Mouse (Mus musculus) hematopoietic stem cell, adult 5-6 weeks (primary cell): ENCODE results near the gene Bcl2a1d. TPM values are rescaled to one million over a fixed set of nuclear protein-coding genes. Genes with fewer than 3 reads are reported as not detected.
"Not testable (repeated sequence)": the region's sequence is repeated elsewhere in the genome, so short reads cannot be mapped to it uniquely, and the experiment has no call there.

Experiments used
- ATAC-seq, 2 experiments: fragments of 125-278 bp in 1 of 2; replicated peaks in 1 of 2; 2 replicates each; pipeline ENCODE4 v1.8.0; 2016 to 2017; ENCODE audit warnings: inconsistent platforms in 2 of 2, mild to moderate bottlenecking in 2 of 2, moderate number of reproducible peaks in 2 of 2, low read depth in 1 of 2, moderate TSS enrichment in 1 of 2; ENCODE audit not compliant: low FRiP score in 2 of 2, poor library complexity in 2 of 2, severe bottlenecking in 2 of 2, insufficient read depth in 1 of 2, low TSS enrichment in 1 of 2
- total RNA-seq: library from RNA; stranded (forward); fragments of 172-1452, 232-1000 nt; gene quantifications from 2 replicates; pipeline ENCODE4 v1.2.3, GENCODE M21; 2017

Bcl2a1d gene
- total RNA-seq: 1.4 and 2.8 TPM in 2 replicates

DNA sequence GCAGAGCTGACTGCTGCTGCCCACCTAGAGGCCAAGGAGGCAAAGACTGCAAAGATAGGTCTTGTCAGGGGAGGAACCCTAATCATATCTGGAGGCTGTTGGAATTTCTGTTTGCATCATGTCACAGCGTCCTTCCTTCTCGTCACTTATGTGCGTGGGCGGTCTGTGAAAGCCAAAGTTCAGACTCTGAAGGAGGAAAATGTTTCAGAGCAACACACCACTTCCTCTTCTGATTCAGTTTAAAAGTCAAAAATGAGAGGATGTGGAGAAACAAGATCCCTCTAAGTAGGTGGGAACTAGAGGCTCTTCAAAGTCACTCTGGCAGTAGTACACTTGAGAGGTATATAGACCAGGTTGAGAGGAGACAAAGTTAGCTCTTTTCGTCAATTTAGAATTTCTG lies at the start of gene Bcl2a1d:
Gene Bcl2a1d (minus strand): TSS at position 187 of the 400 bp plus-strand sequence.
- ATAC-seq: peak; percentile 69 to 79

DNA sequence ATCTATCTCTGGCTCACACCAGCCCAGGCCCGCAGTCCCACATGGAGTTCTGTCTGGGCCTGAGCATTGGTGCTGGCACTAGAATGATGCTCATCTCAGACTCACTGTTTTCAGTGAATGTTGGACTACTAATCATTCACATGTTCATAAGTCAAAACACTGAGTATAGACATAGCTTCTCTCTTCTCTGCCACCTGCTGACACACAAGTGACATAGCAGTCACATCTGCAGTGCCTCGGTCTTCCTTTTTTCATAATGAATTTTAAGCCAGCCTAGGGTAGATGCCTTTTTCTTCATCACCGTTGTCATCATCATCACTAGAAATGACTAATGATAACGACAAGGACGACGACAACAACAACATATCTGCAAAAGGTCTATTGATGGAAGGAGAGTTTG lies 38.5 kb upstream of the Bcl2a1d start:
- not testable (repeated sequence) for ATAC-seq

DNA sequence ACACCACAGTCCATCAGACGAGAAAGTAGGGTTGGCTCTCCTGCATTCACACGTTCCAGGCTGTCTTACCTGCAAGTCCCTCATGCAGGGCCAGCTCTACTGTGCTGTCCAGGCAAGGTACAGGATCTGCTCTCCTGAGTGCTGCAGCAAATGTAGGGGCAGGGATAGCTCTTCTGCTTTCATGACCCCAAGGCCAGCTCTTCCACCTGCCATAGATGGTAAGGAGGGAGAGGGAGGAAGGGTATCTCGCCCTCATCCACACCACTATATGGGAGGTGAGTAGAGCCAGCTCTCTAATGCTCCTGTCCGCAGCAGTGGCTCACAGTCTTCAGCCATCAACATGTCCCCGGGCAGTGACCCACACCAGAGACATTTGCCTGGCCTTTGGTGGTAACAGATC lies 37.8 kb upstream of the Bcl2a1d start:
- not testable (repeated sequence) for ATAC-seq

DNA sequence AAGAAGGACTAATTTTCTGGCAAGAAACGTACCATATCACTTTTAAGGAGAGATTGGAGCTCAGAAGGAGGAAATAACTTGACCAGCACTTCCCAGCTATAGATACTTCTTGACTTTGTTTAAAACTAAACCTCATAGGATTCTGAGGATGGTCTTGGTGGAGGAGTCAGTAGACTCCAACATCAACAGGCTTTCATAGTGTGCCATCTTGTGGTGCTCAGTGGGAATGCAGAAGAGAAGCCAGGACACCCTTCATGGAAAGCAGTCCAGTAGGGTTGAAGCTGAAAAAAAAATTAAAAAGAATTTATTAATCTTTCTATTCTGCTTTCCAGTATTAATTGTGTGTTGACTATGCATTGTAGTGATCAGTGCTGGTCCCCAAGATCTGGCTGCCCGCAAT lies 15.0 kb upstream of the Bcl2a1d start:
- ATAC-seq: peak; percentile 85 to 87; a peak in 3 of 4 replicates

DNA sequence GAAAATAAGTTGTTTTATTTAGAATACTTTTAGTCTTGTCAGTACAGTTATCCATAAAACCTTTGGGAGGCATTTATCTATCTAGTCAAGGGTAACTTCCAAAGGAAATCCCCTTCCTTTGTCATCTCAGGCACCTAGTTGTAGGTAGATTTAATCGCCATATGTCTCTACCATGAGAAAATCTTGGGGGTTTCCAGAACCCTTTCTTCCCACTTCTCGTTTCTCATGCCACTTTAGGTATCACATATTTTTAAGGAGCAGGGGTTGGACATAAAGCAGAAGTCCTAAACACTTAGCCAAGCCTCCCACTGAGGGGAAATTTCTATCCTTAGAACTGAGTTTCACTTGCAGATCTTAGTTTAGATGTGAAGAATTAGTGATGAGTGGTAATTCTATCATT lies 14.3 kb upstream of the Bcl2a1d start:
- not testable (repeated sequence) for ATAC-seq

DNA sequence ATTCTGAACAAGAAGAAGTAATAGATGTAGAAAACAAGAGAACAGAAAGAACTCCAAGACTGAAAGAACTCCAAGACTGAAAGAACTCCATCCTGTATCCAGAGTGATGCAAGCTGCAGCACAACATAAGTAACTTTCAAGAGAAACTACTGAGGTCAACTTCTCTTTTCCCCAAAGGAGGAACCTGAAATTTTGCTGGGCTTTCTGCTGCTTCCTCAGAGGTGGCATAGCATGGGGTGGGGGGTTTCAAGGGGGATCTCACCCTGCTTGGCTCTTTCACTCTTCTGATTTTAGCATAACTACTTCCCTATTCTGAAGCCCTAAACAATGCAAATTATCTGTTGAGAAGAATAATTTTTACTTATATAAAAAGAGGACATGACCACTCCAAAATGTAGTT lies 3.6 kb upstream of the Bcl2a1d start:
- ATAC-seq: peak; percentile 74 to 79

DNA sequence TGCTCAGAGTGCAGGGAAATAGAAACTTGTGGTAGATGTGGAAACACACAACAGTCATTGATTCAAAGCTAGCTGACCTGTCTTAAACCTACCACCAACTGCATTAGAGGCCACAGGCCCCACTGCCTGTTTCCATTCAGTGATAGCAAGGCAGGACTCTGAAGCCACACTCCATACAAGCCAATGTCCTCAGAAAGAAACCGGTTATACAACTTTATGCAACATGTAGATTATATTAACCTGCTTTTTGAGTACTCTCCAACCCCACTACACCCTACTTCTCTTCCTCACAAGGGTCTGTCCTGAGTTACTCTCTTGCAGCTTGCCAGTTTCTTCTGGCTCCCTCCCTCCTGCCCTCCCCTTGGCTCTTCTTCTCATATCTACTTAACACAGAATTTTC lies 1.5 kb upstream of the Bcl2a1d start:
- ATAC-seq: not testable (repeated sequence)

DNA sequence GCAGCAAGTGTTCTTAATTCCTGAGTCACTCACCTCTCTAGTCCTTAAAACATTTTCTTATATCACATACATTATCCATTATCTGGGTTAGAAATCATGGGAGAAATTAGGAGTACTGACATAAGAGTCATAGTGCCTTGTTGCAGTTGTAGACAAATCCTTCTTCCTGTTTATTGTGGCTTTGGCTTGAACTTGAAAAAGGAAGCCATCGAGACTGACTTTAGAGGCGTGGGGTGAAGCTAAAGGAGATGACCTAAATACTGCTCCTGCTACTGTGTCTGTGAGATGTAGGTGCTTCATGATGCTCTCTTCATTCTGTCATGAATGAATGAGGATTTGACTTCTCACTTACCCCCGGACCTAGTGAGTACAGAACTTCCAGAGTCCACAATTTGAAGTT lies 620 bp upstream of the Bcl2a1d start:
- ATAC-seq: peak; percentile 17 to 59; a peak in 2 of 4 replicates

DNA sequence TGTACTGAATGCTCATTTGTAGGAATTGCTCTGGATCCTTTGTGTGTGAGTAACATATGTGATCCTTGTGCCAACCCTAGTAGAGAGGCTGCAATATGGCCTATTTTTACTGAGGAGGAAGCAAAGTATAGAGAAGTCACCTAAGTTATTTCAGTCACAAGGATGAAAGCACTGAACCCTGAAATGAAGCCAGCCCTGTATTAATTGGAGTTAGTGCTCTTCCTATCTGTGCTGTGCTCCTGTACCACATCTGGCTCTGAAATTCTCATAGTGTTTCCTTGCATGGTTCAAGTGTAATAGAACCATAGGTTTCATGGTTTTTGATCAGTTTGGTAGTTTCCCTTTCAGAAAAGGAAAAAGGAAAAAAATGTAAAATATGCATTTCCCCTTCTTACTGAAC lies 3.4 kb downstream of the Bcl2a1d start:
- ATAC-seq: not testable (repeated sequence)

DNA sequence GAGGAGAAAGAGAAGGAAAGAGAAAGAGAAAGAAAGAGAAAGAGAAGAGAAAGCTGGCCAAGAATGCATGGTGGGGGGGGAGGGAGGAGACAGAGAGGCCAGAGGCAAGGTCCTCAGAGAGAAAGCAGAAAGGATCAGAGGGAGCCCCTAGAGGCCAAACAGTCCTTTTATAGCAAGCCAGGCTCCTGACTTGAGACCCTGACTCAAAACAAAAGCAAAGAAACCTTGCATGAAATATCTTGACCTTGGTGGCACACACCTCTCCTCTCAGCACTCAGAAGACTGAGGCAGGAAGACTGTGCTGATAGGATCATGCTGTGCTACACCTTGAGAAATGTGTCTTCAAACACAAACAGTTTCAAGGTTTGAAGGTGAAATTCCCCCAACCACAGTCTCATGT lies 10.1 kb downstream of the Bcl2a1d start:
- not testable (repeated sequence) for ATAC-seq

DNA sequence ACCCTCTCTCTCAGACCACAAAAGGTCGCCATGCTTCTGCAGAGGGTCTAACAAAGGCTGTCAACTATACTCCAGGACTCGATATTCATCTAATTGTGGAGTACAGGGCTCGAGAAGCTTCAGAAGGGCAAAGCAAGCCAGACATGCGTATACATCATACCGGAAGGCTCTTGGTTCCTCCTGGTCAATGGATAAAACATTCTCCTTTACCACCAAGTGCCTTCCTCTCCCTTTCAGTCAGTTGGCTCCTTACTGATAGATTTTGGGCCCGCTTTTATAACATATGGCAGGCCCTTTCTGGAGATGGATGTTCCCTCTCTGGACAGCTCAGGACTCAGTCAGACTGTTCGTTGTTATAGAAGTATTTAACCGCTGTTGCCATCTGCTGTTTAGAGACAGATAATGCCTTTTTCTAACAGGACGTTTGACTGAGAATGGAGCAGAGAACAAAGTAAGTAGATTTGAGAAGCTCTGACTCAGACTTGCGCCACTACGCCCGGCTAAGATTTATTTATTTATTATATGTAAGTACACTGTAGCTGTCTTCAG lies 11.7 kb downstream of the Bcl2a1d start, which contains the start of gene Mthfsl:
Gene Mthfsl (minus strand): TSS at position 308 of the 549 bp plus-strand sequence.
- peak; percentile 54 to 56; a peak in 3 of 4 replicates for ATAC-seq

DNA sequence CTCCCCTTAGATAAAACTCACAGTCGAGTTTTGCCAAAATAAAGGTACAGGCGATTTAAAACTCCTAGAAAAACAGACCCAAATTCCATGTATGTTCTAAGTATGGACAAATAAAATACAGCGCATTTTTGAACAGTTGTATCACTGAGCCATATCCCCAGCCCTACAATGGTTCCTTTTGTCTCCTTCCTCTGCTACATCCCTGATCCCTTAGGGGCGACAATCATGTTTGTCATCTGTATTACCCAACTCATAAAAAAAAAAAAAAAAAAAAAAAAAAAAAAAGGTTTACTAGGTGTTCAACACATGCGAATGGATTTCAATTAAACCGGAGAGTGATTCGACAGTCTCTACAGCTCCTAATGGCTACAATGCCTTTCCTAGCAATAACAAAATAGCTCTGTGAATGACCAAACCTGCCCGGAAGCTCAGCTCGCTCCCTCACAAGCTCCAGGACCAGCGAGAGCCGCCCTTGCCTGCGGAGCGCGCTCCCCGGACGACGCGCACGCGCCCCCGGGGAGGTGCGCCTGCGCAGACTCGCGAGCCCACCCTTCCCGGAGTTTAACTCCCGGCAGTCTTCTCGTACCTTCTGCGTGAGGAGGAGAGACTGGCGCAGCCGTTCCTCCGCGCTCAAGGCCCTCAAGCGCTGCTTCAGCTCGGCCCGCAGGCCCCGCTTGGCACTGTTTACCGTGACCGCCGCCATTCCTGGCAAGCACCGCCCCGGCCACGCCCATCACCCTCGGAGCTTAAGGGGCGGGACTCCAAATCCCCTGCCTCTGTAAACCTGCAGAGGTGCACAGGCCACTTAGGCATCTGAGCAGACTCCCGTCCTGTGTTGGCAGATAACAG lies 12.4 kb downstream of the Bcl2a1d start:
- ATAC-seq: peak; percentile 92 to 94

DNA sequence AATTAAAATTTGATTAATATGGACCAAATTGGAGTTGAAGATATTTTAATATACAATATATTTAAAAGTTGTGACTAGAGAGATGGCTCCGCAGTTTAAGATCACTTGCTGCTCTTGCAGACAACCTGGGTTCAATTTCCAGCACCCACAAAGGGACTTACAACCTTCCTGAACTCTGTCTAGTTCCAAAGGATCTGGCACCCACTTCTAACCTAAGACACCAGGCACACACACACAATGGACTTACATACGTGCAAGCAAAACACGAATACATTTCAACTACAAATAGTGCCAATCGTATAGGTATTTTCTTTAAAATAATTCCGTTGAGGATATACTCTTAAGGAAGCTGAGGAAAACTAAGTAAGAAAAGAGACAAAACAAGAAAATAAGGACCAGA lies 13.1 kb downstream of the Bcl2a1d start:
- not testable (repeated sequence) for ATAC-seq

DNA sequence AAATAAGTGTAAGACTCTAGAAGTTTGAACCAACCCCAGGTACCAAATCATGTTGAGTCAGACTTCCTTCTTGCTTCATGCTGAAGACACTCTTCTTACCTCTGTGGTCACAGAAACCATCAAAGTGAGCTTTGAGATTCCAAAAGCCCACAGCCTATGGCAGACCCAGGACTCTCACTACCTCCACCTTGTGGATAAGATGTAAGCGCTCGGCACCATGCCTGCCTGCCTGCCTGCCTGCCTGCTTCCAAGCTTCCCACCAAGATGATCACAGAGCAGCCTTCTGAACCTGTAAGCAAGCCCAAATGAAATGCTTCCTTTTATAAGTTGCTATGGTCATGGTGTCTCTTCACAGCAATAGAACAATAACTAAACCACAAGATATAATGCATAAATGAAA lies 13.6 kb downstream of the Bcl2a1d start:
- ATAC-seq: peak; percentile 54 to 59

DNA sequence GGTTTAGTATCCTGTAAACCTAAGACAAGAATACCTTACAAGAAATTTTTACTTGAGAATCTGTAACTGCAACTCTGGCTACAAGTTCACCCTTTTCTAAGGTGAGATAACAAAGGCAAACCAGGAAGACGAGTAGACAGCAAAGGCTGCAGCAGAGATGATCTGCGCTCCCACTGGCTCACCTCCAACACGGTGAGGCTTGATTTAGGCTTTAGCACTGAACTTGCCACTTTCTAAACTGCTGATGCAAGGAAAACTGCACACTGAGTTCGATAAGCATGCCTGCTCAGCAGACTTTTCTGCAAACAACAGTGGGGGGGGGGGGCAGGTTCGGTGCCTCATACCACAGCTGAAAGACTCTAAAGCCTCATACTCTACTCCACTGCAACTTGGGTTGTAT lies 17.2 kb downstream of the Bcl2a1d start:
- ATAC-seq: not testable (repeated sequence)

DNA sequence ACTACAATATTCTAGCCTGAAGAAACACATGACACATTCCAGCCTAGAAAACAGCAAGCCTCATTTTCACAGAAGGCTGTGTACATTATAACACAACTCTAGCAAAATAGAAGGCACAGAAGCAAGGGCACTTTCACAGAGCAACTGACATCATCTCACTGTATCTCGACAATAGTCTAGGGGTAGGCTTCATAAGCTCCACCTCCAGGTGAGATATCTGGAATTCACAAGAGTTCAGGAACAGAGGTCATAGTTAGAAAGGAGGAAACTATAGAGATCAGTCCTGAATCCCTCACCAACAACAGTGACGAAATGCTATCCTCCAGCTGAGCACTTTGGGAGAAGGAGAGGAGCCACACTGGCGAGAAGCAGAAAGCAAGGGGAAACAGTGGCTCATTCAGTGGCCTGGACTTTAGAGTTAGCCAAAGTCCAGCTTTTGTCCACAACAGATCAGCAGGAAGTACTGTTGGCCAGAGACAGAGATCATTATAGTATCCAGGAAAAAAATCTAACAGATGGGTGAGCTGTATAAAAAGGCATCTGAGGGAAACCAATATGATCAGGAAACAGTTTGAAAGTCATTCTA lies 19.5 kb downstream of the Bcl2a1d start:
- not testable (repeated sequence) for ATAC-seq

DNA sequence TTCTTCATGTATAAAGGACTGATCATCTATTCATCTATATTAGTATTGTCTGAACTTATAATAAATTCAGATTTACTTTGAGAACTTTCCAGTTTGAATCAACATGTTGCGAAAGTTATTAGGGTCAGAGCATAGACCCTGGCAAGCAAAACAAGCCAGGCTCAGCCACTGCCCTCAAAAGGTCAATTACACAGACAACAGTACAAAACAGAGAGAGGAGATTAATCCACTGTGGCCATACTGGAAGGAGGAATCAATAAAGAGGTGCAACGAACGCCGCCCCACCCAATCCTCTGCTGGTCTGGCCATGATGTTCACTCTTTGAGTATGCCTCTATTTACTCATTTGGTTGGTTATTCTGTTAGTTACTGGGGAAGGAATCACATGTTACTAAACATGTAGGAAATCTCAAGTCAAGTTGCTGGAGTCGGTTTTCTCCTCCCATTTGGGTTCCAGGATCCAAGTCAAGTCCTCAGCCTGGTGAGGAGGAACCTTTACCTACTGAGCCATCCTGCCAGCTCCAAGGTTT lies 20.7 kb downstream of the Bcl2a1d start:
- not testable (repeated sequence) for ATAC-seq

DNA sequence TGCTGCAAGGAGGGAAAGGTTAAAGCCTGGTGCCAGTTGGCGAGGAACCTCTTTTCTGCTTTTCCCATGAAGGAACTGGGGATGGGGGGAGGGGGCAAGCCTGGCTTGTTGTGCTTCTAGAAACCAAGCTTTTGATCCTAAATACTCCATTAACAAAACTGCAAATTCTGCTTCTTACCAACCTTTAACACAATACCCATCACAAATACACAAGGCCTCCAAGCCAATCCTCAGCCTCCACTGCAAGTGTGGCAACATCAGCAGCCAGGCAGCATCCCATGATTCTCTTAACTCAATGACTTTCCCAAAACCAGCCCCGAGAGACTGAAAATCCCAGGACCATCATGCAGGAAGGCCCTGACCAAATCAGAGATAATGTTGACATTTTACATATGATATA lies 21.3 kb downstream of the Bcl2a1d start:
- ATAC-seq: not testable (repeated sequence)
